ENCODE assay signal across 7 mouse cellular contexts in the genomic region with DNA sequence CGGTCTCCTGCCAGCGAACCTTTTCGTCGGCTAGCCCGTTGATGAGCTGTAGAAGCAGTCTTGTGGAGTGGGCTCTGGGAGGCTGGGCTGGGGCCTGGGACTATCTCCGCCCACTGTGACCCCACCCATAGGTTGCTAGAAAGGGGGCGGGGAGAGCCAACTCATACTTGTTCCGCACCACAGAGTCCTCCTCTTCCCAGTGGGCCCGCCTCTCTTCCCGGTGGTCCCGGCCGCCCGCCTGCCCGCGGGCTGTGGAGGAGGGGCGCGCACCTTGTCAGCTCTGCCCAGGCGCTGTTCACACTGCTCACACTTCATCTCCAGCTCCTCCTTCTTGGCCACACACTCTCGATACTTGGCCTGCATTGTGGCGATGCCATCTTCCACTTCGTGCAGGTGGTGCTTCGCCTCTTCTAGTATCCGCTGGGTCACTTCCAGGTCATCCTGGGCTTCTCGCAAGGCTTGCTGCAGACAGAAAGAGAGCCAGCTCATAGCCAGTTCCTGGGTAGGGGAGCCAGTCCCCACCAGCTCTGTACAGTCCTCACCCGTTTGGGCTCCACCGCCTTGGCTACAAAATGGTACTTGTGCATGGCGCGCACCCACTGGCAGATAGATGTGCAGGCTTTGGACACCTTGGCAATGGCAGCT. TPM values are rescaled to one million over a fixed set of nuclear protein-coding genes. Genes with fewer than 3 reads are reported as not detected.
DNase-seq lines count a peak whose midpoint lies in the region; ATAC-seq and TF ChIP-seq lines count a peak whose summit lies in the region.

No protein-coding gene starts in this region.

- H3K36me3 ChIP-seq in ES-Bruce4 (ENCODE audit: control insufficient read depth, insufficient read depth, low read length, poor library complexity, severe bottlenecking), result no peaks in the 10 kb centered on the region

- H3K27me3 ChIP-seq in ES-Bruce4 (ENCODE audit: control insufficient read depth, insufficient read depth, low read length, poor library complexity, severe bottlenecking), result no peaks in the 10 kb centered on the region

- H3K4me3 ChIP-seq in ES-Bruce4 (ENCODE audit: low read depth, low read length), result peak overlapping the region; percentile 50
- H3K4me3 ChIP-seq in layer of hippocampus, adult 2 months, result peak overlapping the region; percentile 38

- peak; percentile 78 for ATAC-seq in granulocyte monocyte progenitor cell, adult 5-6 weeks (replicated peaks; ENCODE audit: poor library complexity, severe bottlenecking)

- peak overlapping the region; percentile 1; the same call in 1 of the 2 replicates for H3K9ac ChIP-seq in ES-Bruce4 (ENCODE audit: low read depth, poor library complexity, severe bottlenecking)

- TF ChIP-seq POLR2A in ES-Bruce4 (IDR thresholded peaks at IDR 0.05; ENCODE audit: insufficient read depth, low read length), result peak; percentile 26

- no peaks in the 10 kb centered on the region for H3K9me3 ChIP-seq in ES-Bruce4 (replicated peaks; ENCODE audit: control insufficient read depth, insufficient read depth, low read length, poor library complexity, severe bottlenecking)

- peak; percentile 85 for DNase-seq in R1 (ENCODE audit: low read depth, low spot score)
- DNase-seq in layer of hippocampus, adult 2 months (ENCODE audit: low spot score in 2 of 2), result peak; percentile 48 to 66
- peak; percentile 28 to 30 for DNase-seq in lung, adult 18-20 months
- peak; percentile 34 for DNase-seq in ovary, adult 18-20 months (ENCODE audit: low spot score)
- no peak for DNase-seq in adrenal gland, postnatal 25 days

- H3K4me1 ChIP-seq in ES-Bruce4 (ENCODE audit: control insufficient read depth, insufficient read depth, low read length), result no peaks in the 10 kb centered on the region

- no peak for TF ChIP-seq CTCF in ES-Bruce4 (IDR thresholded peaks at IDR 0.05; ENCODE audit: low read depth, low read length)
- no peak for TF ChIP-seq CTCF in layer of hippocampus, adult 2 months (conservative IDR thresholded peaks at IDR 0.05)

- TF ChIP-seq EP300 in ES-Bruce4 (IDR thresholded peaks at IDR 0.05; ENCODE audit: insufficient read depth, low read depth, low read length), result 0 out of 2 replicates have a peak, but pooled peaks have one; percentile 36

- no peak overlapping the region for H3K27ac ChIP-seq in ES-Bruce4 (ENCODE audit: insufficient read depth, low read length)
- H3K27ac ChIP-seq in layer of hippocampus, adult 2 months, result peak overlapping the region; percentile 97

RNA-seq across cellular contexts. Expression of a gene that starts 18.3 kb away (rescaled TPM):
- 42.2 and 44.3 TPM in 2 replicates for polyA plus RNA-seq in ES-Bruce4 (2011; ENCODE audit: insufficient read depth, insufficient read length, low read depth, missing spikeins)
- 29.9 and 40.9 TPM in 2 replicates for total RNA-seq in granulocyte monocyte progenitor cell, adult 5-6 weeks (2014; fragmentation: Nextera tagmentation)
- total RNA-seq in granulocyte monocyte progenitor cell, adult 5-6 weeks (2017), result 47.9 and 54.8 TPM in 2 replicates
- total RNA-seq in layer of hippocampus, adult 2 months (2021), result 100 to 1,000 TPM; 130 to 144 TPM
- 62.6 and 65.9 TPM in 2 replicates for total RNA-seq in adrenal gland, postnatal 25 days (2021)

RNA-seq across cellular contexts. Expression of a gene that starts 18.5 kb away (rescaled TPM):
- polyA plus RNA-seq in ES-Bruce4 (2011; ENCODE audit: insufficient read depth, insufficient read length, low read depth, missing spikeins), result 14.0 and 15.3 TPM in 2 replicates
- total RNA-seq in granulocyte monocyte progenitor cell, adult 5-6 weeks (2014; fragmentation: Nextera tagmentation), result 13.9 and 15.2 TPM in 2 replicates
- total RNA-seq in granulocyte monocyte progenitor cell, adult 5-6 weeks (2017), result 14.8 and 17.4 TPM in 2 replicates
- 1 to 10 TPM; 5.3 to 6.0 TPM for total RNA-seq in layer of hippocampus, adult 2 months (2021)
- 7.6 and 11.0 TPM in 2 replicates for total RNA-seq in adrenal gland, postnatal 25 days (2021)

RNA-seq across cellular contexts. Expression of a gene that starts 51.9 kb away (rescaled TPM):
- not detected in 2 replicates for polyA plus RNA-seq in ES-Bruce4 (2011; ENCODE audit: insufficient read depth, insufficient read length, low read depth, missing spikeins)
- total RNA-seq in granulocyte monocyte progenitor cell, adult 5-6 weeks (2014; fragmentation: Nextera tagmentation), result 0.21 TPM in 1 of 2 replicates, not detected in the other
- not detected in 2 replicates for total RNA-seq in granulocyte monocyte progenitor cell, adult 5-6 weeks (2017)
- total RNA-seq in layer of hippocampus, adult 2 months (2021), result 1 to 10 TPM; 5.0 to 6.1 TPM
- 6.3 and 7.5 TPM in 2 replicates for total RNA-seq in adrenal gland, postnatal 25 days (2021)

RNA-seq across cellular contexts. Expression of a gene that starts 52.8 kb away (rescaled TPM):
- 335 and 342 TPM in 2 replicates for polyA plus RNA-seq in ES-Bruce4 (2011; ENCODE audit: insufficient read depth, insufficient read length, low read depth, missing spikeins)
- 137 and 211 TPM in 2 replicates for total RNA-seq in granulocyte monocyte progenitor cell, adult 5-6 weeks (2014; fragmentation: Nextera tagmentation)
- total RNA-seq in granulocyte monocyte progenitor cell, adult 5-6 weeks (2017), result 86.1 and 111 TPM in 2 replicates
- 100 to 1,000 TPM; 472 to 491 TPM for total RNA-seq in layer of hippocampus, adult 2 months (2021)
- 393 and 398 TPM in 2 replicates for total RNA-seq in adrenal gland, postnatal 25 days (2021)

RNA-seq across cellular contexts. Expression of a gene that starts 54.1 kb away (rescaled TPM):
- 2.9 and 3.0 TPM in 2 replicates for polyA plus RNA-seq in ES-Bruce4 (2011; ENCODE audit: insufficient read depth, insufficient read length, low read depth, missing spikeins)
- 0.02 and 0.32 TPM in 2 replicates for total RNA-seq in granulocyte monocyte progenitor cell, adult 5-6 weeks (2014; fragmentation: Nextera tagmentation)
- 0.05 and 0.17 TPM in 2 replicates for total RNA-seq in granulocyte monocyte progenitor cell, adult 5-6 weeks (2017)
- 1 to 10 TPM; 4.6 to 5.8 TPM for total RNA-seq in layer of hippocampus, adult 2 months (2021)
- 1.0 and 1.6 TPM in 2 replicates for total RNA-seq in adrenal gland, postnatal 25 days (2021)
